Mouse (Mus musculus): ENCODE measurements at regions not wholly inside any gene's neighbourhood (a gene's known extent, or its start where the extent isn't known, plus 50 kb on each side); places are given as distances from the start of the nearest gene placed in this dataset.

- no peak for TF ChIP-seq EP300 (IDR thresholded peaks at IDR 0.05; ENCODE audit: insufficient read depth, low read depth, low read length)
- no peak for TF ChIP-seq CTCF (IDR thresholded peaks at IDR 0.05)
- TF ChIP-seq POLR2A (IDR thresholded peaks at IDR 0.05; ENCODE audit: insufficient read depth, low read depth, low read length), result no peak
- H3K36me3 ChIP-seq (ENCODE audit: control insufficient read depth, insufficient read depth, low read length), result no peaks in the 10 kb centered on the region
- intact Hi-C loops (cut with DNase I), result no loop called here
- H3K79me2 ChIP-seq (replicated peaks; ENCODE audit: control insufficient read depth, insufficient read depth, low read length), result no peaks in the 10 kb centered on the region
- no peaks in the 10 kb centered on the region for H3K4me1 ChIP-seq (ENCODE audit: control insufficient read depth, insufficient read depth, low read length)
- H3K9ac ChIP-seq (ENCODE audit: low read depth, low read length), result no peak overlapping the region
- no peak overlapping the region for H3K27ac ChIP-seq
- DNase-seq, result no peak
- no peak overlapping the region for H3K4me3 ChIP-seq
- H3K27me3 ChIP-seq (ENCODE audit: control insufficient read depth, insufficient read depth, low read length), result no peaks in the 10 kb centered on the region
- WGBS, result 90% methylated on average over 2 of the region's 2 CpGs
Observed at GRCm38 (mm10) chr15:62460724-62461123, 1384.3 kb downstream of the Gsdmc2 start.

- no peak for TF ChIP-seq CTCF (IDR thresholded peaks at IDR 0.05)
- TF ChIP-seq POLR2A (IDR thresholded peaks at IDR 0.05; ENCODE audit: insufficient read depth, low read depth, low read length), result no peak
- TF ChIP-seq EP300 (IDR thresholded peaks at IDR 0.05; ENCODE audit: insufficient read depth, low read depth, low read length), result no peak
- intact Hi-C loops (cut with DNase I), result no loop called here
- Histone ChIP-seq H3K9ac (ENCODE audit: low read depth, low read length) (no peak overlapping the region), H3K27ac (no peak overlapping the region), H3K27me3 (ENCODE audit: control insufficient read depth, insufficient read depth, low read length) (no peaks in the 10 kb centered on the region), H3K79me2 (replicated peaks; ENCODE audit: control insufficient read depth, insufficient read depth, low read length) (no peaks in the 10 kb centered on the region), H3K4me3 (no peak overlapping the region), H3K36me3 (ENCODE audit: control insufficient read depth, insufficient read depth, low read length) (no peaks in the 10 kb centered on the region), H3K4me1 (ENCODE audit: control insufficient read depth, insufficient read depth, low read length) (no peaks in the 10 kb centered on the region)
- DNase-seq, result no peak
- 74% methylated on average over 6 of the region's 6 CpGs for WGBS
Observed at GRCm38 (mm10) chr15:62460026-62460607, 1384.9 kb downstream of the Gsdmc2 start.

- no peaks in the 10 kb centered on the region for H3K79me2 ChIP-seq (replicated peaks; ENCODE audit: control insufficient read depth, insufficient read depth, low read length)
- no peak for TF ChIP-seq CTCF (IDR thresholded peaks at IDR 0.05)
- no peak for TF ChIP-seq EP300 (IDR thresholded peaks at IDR 0.05; ENCODE audit: insufficient read depth, low read depth, low read length)
- TF ChIP-seq POLR2A (IDR thresholded peaks at IDR 0.05; ENCODE audit: insufficient read depth, low read depth, low read length), result no peak
- no peak overlapping the region for H3K9ac ChIP-seq (ENCODE audit: low read depth, low read length)
Observed at GRCm38 (mm10) chr15:62457990-62458389, 1387.0 kb downstream of the Gsdmc2 start.

GRCm38 (mm10) chr15:62457051-62457664, 1387.8 kb downstream of the Gsdmc2 start:
- H3K27ac ChIP-seq, result no peak overlapping the region
- intact Hi-C loops (cut with DNase I), result no loop called here
- H3K36me3 ChIP-seq (ENCODE audit: control insufficient read depth, insufficient read depth, low read length), result no peaks in the 10 kb centered on the region
- no peak for TF ChIP-seq CTCF (IDR thresholded peaks at IDR 0.05)
- TF ChIP-seq POLR2A (IDR thresholded peaks at IDR 0.05; ENCODE audit: insufficient read depth, low read depth, low read length), result no peak
- no peak for TF ChIP-seq EP300 (IDR thresholded peaks at IDR 0.05; ENCODE audit: insufficient read depth, low read depth, low read length)
- whole genome bisulfite sequencing, result 80% methylated on average over 4 of the region's 4 CpGs
- H3K4me3 ChIP-seq, result no peak overlapping the region
- H3K27me3 ChIP-seq (ENCODE audit: control insufficient read depth, insufficient read depth, low read length), result no peaks in the 10 kb centered on the region
- no peak overlapping the region for H3K9ac ChIP-seq (ENCODE audit: low read depth, low read length)
- no peaks in the 10 kb centered on the region for H3K4me1 ChIP-seq (ENCODE audit: control insufficient read depth, insufficient read depth, low read length)
- DNase-seq, result no peak
- H3K79me2 ChIP-seq (replicated peaks; ENCODE audit: control insufficient read depth, insufficient read depth, low read length), result no peaks in the 10 kb centered on the region

More at GRCm38 (mm10) chr15:62457990-62458389, 1387.0 kb downstream of the Gsdmc2 start:
- no peaks in the 10 kb centered on the region for H3K27me3 ChIP-seq (ENCODE audit: control insufficient read depth, insufficient read depth, low read length)
- no peak overlapping the region for H3K27ac ChIP-seq
- intact Hi-C loops (cut with DNase I), result no loop called here
- H3K4me1 ChIP-seq (ENCODE audit: control insufficient read depth, insufficient read depth, low read length), result no peaks in the 10 kb centered on the region
- H3K36me3 ChIP-seq (ENCODE audit: control insufficient read depth, insufficient read depth, low read length), result no peaks in the 10 kb centered on the region
- H3K4me3 ChIP-seq, result no peak overlapping the region
- WGBS, result 42% methylated on average over 2 of the region's 2 CpGs
- DNase-seq, result no peak

- WGBS, result 84% methylated on average over 1 of the region's 1 CpGs
- no peak overlapping the region for H3K4me3 ChIP-seq
- H3K27ac ChIP-seq, result no peak overlapping the region
- H3K4me1 ChIP-seq (ENCODE audit: control insufficient read depth, insufficient read depth, low read length), result no peaks in the 10 kb centered on the region
- no peaks in the 10 kb centered on the region for H3K36me3 ChIP-seq (ENCODE audit: control insufficient read depth, insufficient read depth, low read length)
- H3K9ac ChIP-seq (ENCODE audit: low read depth, low read length), result no peak overlapping the region
- intact Hi-C loops (cut with DNase I), result no loop called here
- H3K27me3 ChIP-seq (ENCODE audit: control insufficient read depth, insufficient read depth, low read length), result no peaks in the 10 kb centered on the region
- no peak for TF ChIP-seq EP300 (IDR thresholded peaks at IDR 0.05; ENCODE audit: insufficient read depth, low read depth, low read length)
- TF ChIP-seq POLR2A (IDR thresholded peaks at IDR 0.05; ENCODE audit: insufficient read depth, low read depth, low read length), result no peak
- no peak for TF ChIP-seq CTCF (IDR thresholded peaks at IDR 0.05)
- H3K79me2 ChIP-seq (replicated peaks; ENCODE audit: control insufficient read depth, insufficient read depth, low read length), result no peaks in the 10 kb centered on the region
- no peak for DNase-seq
Observed at GRCm38 (mm10) chr15:62456020-62456419, 1389.0 kb downstream of the Gsdmc2 start.

- Histone ChIP-seq H3K27me3 (ENCODE audit: control insufficient read depth, insufficient read depth, low read length) (no peaks in the 10 kb centered on the region), H3K4me1 (ENCODE audit: control insufficient read depth, insufficient read depth, low read length) (no peaks in the 10 kb centered on the region), H3K79me2 (replicated peaks; ENCODE audit: control insufficient read depth, insufficient read depth, low read length) (no peaks in the 10 kb centered on the region), H3K9ac (ENCODE audit: low read depth, low read length) (no peak overlapping the region), H3K4me3 (no peak overlapping the region), H3K27ac (no peak overlapping the region), H3K36me3 (ENCODE audit: control insufficient read depth, insufficient read depth, low read length) (no peaks in the 10 kb centered on the region)
- TF ChIP-seq EP300 (IDR thresholded peaks at IDR 0.05; ENCODE audit: insufficient read depth, low read depth, low read length) (no peak), POLR2A (IDR thresholded peaks at IDR 0.05; ENCODE audit: insufficient read depth, low read depth, low read length) (no peak), CTCF (IDR thresholded peaks at IDR 0.05) (no peak)
- no peak for DNase-seq
- 58% methylated on average over 3 of the region's 3 CpGs for WGBS
- intact Hi-C loops (cut with DNase I), result no loop called here
Observed at GRCm38 (mm10) chr15:62448116-62448515, 1396.9 kb downstream of the Gsdmc2 start.

Data from heart, adult 2 months (tissue).